Mouse (Mus musculus): ENCODE results near the gene Hist1h2ad. TPM values are rescaled to one million over a fixed set of nuclear protein-coding genes. Genes with fewer than 3 reads are reported as not detected.
"Not testable (repeated sequence)": the region's sequence is repeated elsewhere in the genome, so short reads cannot be mapped to it uniquely, and the experiment has no call there.

The Hist1h2ad gene
- total RNA-seq, 2 experiments from 2014 or later, result 6.3 to 11.0 TPM

- DNase-seq (ENCODE audit: low spot score in 2 of 2), result not testable (repeated sequence)
Observed at GRCm38 (mm10) chr13:23539821-23540220, 34.4 kb upstream of the Hist1h2ad start.

- DNase-seq (ENCODE audit: low spot score in 2 of 2), result no peak
Observed at GRCm38 (mm10) chr13:23541497-23541896, 32.7 kb upstream of the Hist1h2ad start.

- DNase-seq (ENCODE audit: low spot score in 2 of 2), result not testable (repeated sequence)
Observed at GRCm38 (mm10) chr13:23542225-23542980, 31.8 kb upstream of the Hist1h2ad start.

GRCm38 (mm10) chr13:23542999-23543607 lies 31.1 kb upstream of the Hist1h2ad start, which contains the start of gene Hist1h2bh:
Hist1h2bh (minus strand) TSS chr13:23543392.
- peak in 1 of 2 experiments; percentile 69 for DNase-seq (ENCODE audit: low spot score in 2 of 2)

GRCm38 (mm10) chr13:23543965-23544786 lies 30.0 kb upstream of the Hist1h2ad start, which contains the start of gene Hist1h3f:
Hist1h3f (plus strand) TSS chr13:23544052.
- peak; percentile 59 to 66 for DNase-seq (ENCODE audit: low spot score in 2 of 2)

GRCm38 (mm10) chr13:23544787-23545120 lies 29.4 kb upstream of the Hist1h2ad start:
- DNase-seq (ENCODE audit: low spot score in 2 of 2), result not testable (repeated sequence)

- no peak for DNase-seq (ENCODE audit: low spot score in 2 of 2)
Observed at GRCm38 (mm10) chr13:23546694-23547093, 27.5 kb upstream of the Hist1h2ad start.

GRCm38 (mm10) chr13:23550761-23551145 lies 23.4 kb upstream of the Hist1h2ad start:
- DNase-seq (ENCODE audit: low spot score in 2 of 2), result no peak

GRCm38 (mm10) chr13:23551146-23551834 lies 22.9 kb upstream of the Hist1h2ad start, which contains the start of gene Hist1h4f:
Hist1h4f (minus strand) TSS chr13:23551648.
- DNase-seq (ENCODE audit: low spot score in 2 of 2), result peak; percentile 83 to 94

- no peak for DNase-seq (ENCODE audit: low spot score in 2 of 2)
Observed at GRCm38 (mm10) chr13:23551931-23552914, 22.0 kb upstream of the Hist1h2ad start.

GRCm38 (mm10) chr13:23552962-23553361 lies 21.2 kb upstream of the Hist1h2ad start, which contains the start of gene Hist1h1d:
Hist1h1d (plus strand) TSS chr13:23553262.
- DNase-seq (ENCODE audit: low spot score in 2 of 2), result no peak

GRCm38 (mm10) chr13:23554393-23554792 lies 19.8 kb upstream of the Hist1h2ad start:
- DNase-seq (ENCODE audit: low spot score in 2 of 2), result no peak

- peak; percentile 69 to 84 for DNase-seq (ENCODE audit: low spot score in 2 of 2)
Observed at GRCm38 (mm10) chr13:23554925-23555838, 19.0 kb upstream of the Hist1h2ad start.

GRCm38 (mm10) chr13:23555839-23556416 lies 18.3 kb upstream of the Hist1h2ad start:
- DNase-seq (ENCODE audit: low spot score in 2 of 2), result peak; percentile 47 to 64

GRCm38 (mm10) chr13:23556906-23557305 lies 17.3 kb upstream of the Hist1h2ad start:
- DNase-seq (ENCODE audit: low spot score in 2 of 2), result no peak

GRCm38 (mm10) chr13:23560699-23561098 lies 13.5 kb upstream of the Hist1h2ad start:
- not testable (repeated sequence) for DNase-seq (ENCODE audit: low spot score in 2 of 2)

GRCm38 (mm10) chr13:23561531-23561882 lies 12.7 kb upstream of the Hist1h2ad start:
- DNase-seq (ENCODE audit: low spot score in 2 of 2), result not testable (repeated sequence)

Measured in left cerebral cortex, adult 18-20 months (tissue).